8 mouse cellular contexts compared by ENCODE assay signal in genomic region chr9:63074023-63074750, GRCm38 (mm10).
DNase-seq lines count a peak whose midpoint lies in the region; ATAC-seq lines count a peak whose summit lies in the region.
"Had no signal": no experiment of that assay in that cellular context is flagged by ENCODE, and none has a peak within 500 bp of the region (broad histone marks: within the 10 kb centered on the region; RNA-seq: fewer than 3 reads in every experiment).

No protein-coding gene starts in this region.

- no peaks in the 10 kb centered on the region for H3K9me3 ChIP-seq in liver, embryonic 15.5 days (replicated peaks)
- H3K9me3 ChIP-seq in liver, embryonic 11.5 days (ENCODE audit: control insufficient read depth, low read length), result no peaks in the 10 kb centered on the region; the same call in 1 of the 2 replicates
- no peaks in the 10 kb centered on the region; the same call in 1 of the 2 replicates for H3K9me3 ChIP-seq in embryonic facial prominence, embryonic 11.5 days (replicated peaks; ENCODE audit: control insufficient read depth, low read length)
- H3K9me3 ChIP-seq in limb, embryonic 11.5 days (ENCODE audit: control insufficient read depth, low read length), result no peaks in the 10 kb centered on the region

- no peaks in the 10 kb centered on the region for H3K27me3 ChIP-seq in liver, embryonic 15.5 days
- no peaks in the 10 kb centered on the region for H3K27me3 ChIP-seq in liver, embryonic 11.5 days (replicated peaks; ENCODE audit: control insufficient read depth, insufficient read depth, low read length)
- no peaks in the 10 kb centered on the region for H3K27me3 ChIP-seq in embryonic facial prominence, embryonic 11.5 days (ENCODE audit: control insufficient read depth, insufficient read depth, low read length)
- H3K27me3 ChIP-seq in limb, embryonic 11.5 days (ENCODE audit: control insufficient read depth, insufficient read depth, low read length), result no peaks in the 10 kb centered on the region

- no peak overlapping the region for H3K4me3 ChIP-seq in liver, embryonic 15.5 days (replicated peaks)
- H3K4me3 ChIP-seq in liver, embryonic 11.5 days (ENCODE audit: low read depth, low read length), result no peak overlapping the region
- no peak overlapping the region for H3K4me3 ChIP-seq in embryonic facial prominence, embryonic 11.5 days (ENCODE audit: low read depth, low read length)
- no peak overlapping the region for H3K4me3 ChIP-seq in limb, embryonic 11.5 days (ENCODE audit: low read depth, low read length)

- no peak overlapping the region for H3K9ac ChIP-seq in liver, embryonic 15.5 days
- no peak overlapping the region for H3K9ac ChIP-seq in liver, embryonic 11.5 days (ENCODE audit: low read depth, low read length)
- H3K9ac ChIP-seq in embryonic facial prominence, embryonic 11.5 days (replicated peaks; ENCODE audit: low read length), result no peak overlapping the region
- no peak overlapping the region for H3K9ac ChIP-seq in limb, embryonic 11.5 days (ENCODE audit: low read length)

- no peak overlapping the region for H3K27ac ChIP-seq in liver, embryonic 15.5 days (replicated peaks)
- no peak overlapping the region for H3K27ac ChIP-seq in liver, embryonic 11.5 days (ENCODE audit: low read depth, low read length)
- peak overlapping the region; percentile 5; the same call in 1 of the 2 replicates for H3K27ac ChIP-seq in embryonic facial prominence, embryonic 11.5 days (replicated peaks; ENCODE audit: low read depth, low read length)
- H3K27ac ChIP-seq in limb, embryonic 11.5 days (replicated peaks; ENCODE audit: low read depth, low read length), result peak overlapping the region; percentile 25

- ATAC-seq in liver, embryonic 15.5 days (ENCODE audit: insufficient read depth), result no peak
- no peak for ATAC-seq in liver, embryonic 11.5 days (replicated peaks; ENCODE audit: low FRiP score)
- ATAC-seq in common myeloid progenitor, adult 5-6 weeks (replicated peaks; ENCODE audit: low read depth, poor library complexity, severe bottlenecking), result peak; percentile 45; the same call in 1 of the 2 replicates
- ATAC-seq in embryonic facial prominence, embryonic 11.5 days (replicated peaks; ENCODE audit: insufficient number of reproducible peaks, low FRiP score, low TSS enrichment, low read depth), result no peak
- ATAC-seq in limb, embryonic 11.5 days (ENCODE audit: insufficient number of reproducible peaks, low FRiP score, low TSS enrichment, low read depth), result no peak
- ATAC-seq in activated CD4-positive, CD25-positive, alpha-beta regulatory T cell, adult 4 months, result no peak

- WGBS in liver, embryonic 15.5 days (ENCODE audit: insufficient replicate concordance), result 16% methylated on average over 10 of the region's 10 CpGs
- WGBS in liver, embryonic 11.5 days, result 18% methylated on average over 10 of the region's 10 CpGs
- 26% methylated on average over 10 of the region's 10 CpGs for WGBS in embryonic facial prominence, embryonic 11.5 days
- WGBS in limb, embryonic 11.5 days, result 22% methylated on average over 10 of the region's 10 CpGs

- peaks cover 17% of the 10 kb centered on the region for H3K4me1 ChIP-seq in liver, embryonic 15.5 days (replicated peaks)
- peaks cover 15% of the 10 kb centered on the region for H3K4me1 ChIP-seq in liver, embryonic 11.5 days (replicated peaks; ENCODE audit: control insufficient read depth, insufficient read depth, low read length)
- no peaks in the 10 kb centered on the region for H3K4me1 ChIP-seq in embryonic facial prominence, embryonic 11.5 days (ENCODE audit: control insufficient read depth, insufficient read depth, low read length)
- H3K4me1 ChIP-seq in limb, embryonic 11.5 days (ENCODE audit: control insufficient read depth, insufficient read depth, low read length), result peaks cover 13% of the 10 kb centered on the region

- no peak for DNase-seq in liver, embryonic 11.5 days (ENCODE audit: low spot score)
- peak; percentile 61 for DNase-seq in embryonic facial prominence, embryonic 11.5 days (ENCODE audit: low spot score)
- DNase-seq in limb, embryonic 11.5 days (ENCODE audit: low spot score), result peak; percentile 51
- no peak for DNase-seq in urinary bladder, adult 18-20 months (ENCODE audit: low spot score in 2 of 2)
- DNase-seq: cerebellum, adult 8-10 months had no signal

- H3K4me2 ChIP-seq in liver, embryonic 15.5 days, result 0 out of 2 replicates have a peak overlapping the region, but pooled peaks have one; percentile 10
- H3K4me2 ChIP-seq in liver, embryonic 11.5 days, result no peak overlapping the region
- no peak overlapping the region for H3K4me2 ChIP-seq in embryonic facial prominence, embryonic 11.5 days (ENCODE audit: low read depth, low read length)
- no peak overlapping the region; the same call in 1 of the 2 replicates for H3K4me2 ChIP-seq in limb, embryonic 11.5 days (ENCODE audit: low read depth, severe bottlenecking)

- no peaks in the 10 kb centered on the region for H3K36me3 ChIP-seq in liver, embryonic 15.5 days (replicated peaks)
- H3K36me3 ChIP-seq in liver, embryonic 11.5 days (ENCODE audit: control insufficient read depth, insufficient read depth, low read length), result no peaks in the 10 kb centered on the region
- H3K36me3 ChIP-seq in embryonic facial prominence, embryonic 11.5 days (replicated peaks; ENCODE audit: control insufficient read depth, insufficient read depth, low read depth, low read length), result no peaks in the 10 kb centered on the region
- H3K36me3 ChIP-seq in limb, embryonic 11.5 days (ENCODE audit: control insufficient read depth, insufficient read depth, low read length), result no peaks in the 10 kb centered on the region

Comparison
In these comparisons a context has a peak if more than half of its experiments do, and no peak if none do; other contexts are left out.
1. H3K27ac ChIP-seq: peak in embryonic facial prominence, embryonic 11.5 days (single experiment) and limb, embryonic 11.5 days (single experiment); none in liver, embryonic 15.5 days (single experiment) and liver, embryonic 11.5 days (single experiment).
2. DNase-seq: peak in embryonic facial prominence, embryonic 11.5 days (single experiment) and limb, embryonic 11.5 days (single experiment); none in liver, embryonic 11.5 days (single experiment) and urinary bladder, adult 18-20 months (0 of 2).